Mouse (Mus musculus): ENCODE measurements around the gene Ctf1. TPM values are rescaled to one million over a fixed set of nuclear protein-coding genes. Genes with fewer than 3 reads are reported as not detected.

The Ctf1 gene
- polyA plus RNA-seq (2012; rRNA removed), result 17.1 and 23.7 TPM in 2 replicates

DNA sequence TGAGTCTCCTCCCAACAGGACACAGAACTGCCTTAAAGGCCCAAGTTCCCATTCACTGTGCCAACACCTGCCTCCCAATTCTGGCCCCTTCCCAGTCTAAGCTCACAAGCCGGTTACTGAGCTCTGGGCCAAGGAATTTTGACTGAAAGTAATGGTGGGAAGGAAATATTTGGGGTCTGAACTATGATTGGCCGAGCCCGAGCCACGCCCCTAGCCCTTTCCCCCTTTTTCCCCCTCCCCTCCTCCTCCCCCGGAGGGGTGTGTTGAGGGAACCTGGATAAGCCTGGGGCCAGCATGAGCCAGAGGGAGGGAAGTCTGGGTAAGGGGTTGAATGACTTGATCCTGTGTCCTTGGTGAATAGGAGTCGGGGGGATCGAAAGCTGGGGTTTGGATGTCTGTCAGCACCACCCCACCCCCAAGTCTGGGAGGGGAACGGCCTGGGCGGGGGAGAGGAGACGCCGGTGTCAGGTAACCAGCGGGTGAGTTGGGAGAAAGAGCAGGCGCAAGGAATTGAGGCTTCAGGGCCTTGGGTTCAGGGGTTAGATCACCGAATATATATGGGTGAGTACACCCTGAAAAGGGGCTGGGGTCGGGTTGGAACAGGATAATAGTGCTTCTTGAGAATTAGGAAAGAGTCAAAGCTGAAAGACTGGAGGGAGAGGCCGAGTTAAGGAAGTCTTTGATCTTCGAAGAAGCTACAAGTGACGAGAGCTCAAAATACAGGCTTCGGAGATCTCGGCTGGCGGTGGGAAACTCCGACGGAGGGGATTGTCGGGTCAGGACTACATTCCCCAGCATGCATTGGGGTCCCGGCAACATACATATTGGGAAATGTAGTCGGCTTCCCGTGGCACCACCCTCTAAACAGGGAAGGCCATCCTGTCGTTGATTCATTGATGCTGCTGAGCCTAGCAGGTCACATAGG lies at the start of gene Ctf1:
Gene Ctf1, plus strand, starts transcription at position 276 of the 925 bp plus-strand sequence.

DNA sequence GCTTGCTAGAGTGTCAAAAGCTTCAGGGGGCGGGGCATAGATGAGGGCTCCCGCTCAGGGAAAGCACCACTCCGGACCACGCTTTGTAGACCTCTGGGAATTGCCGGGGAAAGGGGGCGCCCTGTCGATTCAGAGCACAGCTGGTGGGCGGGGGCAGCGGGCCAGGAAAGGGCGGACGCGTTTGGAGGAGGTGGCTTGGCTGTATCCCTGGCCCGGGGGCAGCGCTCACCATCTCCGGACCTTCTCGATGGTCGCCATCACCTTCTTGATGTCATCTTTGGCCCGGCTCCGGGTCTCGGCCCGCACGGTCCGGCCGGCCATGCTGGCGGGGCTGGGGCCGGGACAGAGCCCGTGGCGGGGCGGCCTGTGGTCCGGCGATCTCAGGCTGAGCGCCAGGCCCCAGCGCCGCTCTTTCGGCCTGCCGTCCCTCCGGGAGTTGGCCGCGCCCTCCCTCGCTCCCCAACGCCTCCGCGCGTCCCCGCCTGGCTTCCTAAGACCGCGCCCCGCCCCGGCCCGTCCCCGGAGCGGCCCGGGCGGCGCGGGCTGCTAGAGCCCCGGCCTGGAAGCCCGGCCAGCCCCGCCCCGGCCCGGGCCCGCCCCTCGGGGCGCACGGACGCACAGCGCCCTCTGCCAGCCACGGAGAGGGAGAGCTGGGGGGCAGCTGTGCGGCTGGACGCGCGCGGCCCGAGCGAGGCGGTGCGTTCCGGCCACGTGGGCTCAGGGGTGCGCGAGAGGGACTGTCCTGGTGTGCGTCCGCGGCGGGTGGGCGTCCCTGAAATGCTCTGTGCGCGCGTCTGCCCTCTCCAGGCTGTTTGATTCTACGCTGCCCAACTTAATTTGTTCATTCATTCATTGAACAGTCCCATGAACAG lies 4.1 kb upstream of the Ctf1 start, which contains the start of gene Bcl7c:
Gene Bcl7c, minus strand, starts transcription at position 727 of the 872 bp plus-strand sequence.

DNA sequence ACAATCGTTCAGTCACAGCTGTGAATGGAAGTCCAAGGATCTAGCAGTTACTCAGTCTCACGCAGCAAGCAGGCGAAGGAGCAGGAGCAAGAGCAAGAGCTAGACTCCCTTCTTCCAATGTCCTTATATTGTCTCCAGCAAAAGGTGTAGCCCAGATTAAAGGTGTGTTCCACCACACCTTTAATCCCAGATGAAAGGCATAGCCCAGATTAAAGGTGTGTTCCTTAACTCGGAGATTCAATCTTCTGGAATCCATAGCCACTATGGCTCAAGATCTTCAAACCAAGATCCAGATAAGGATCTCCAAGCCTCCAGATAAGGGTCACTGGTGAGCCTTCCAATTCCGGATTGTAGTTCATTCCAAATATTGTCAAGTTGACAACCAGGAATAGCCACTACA lies 19.5 kb downstream of the Ctf1 start, which contains the start of gene Ctf2:
Gene Ctf2, minus strand, starts transcription at position 101 of the 400 bp plus-strand sequence.

DNA sequence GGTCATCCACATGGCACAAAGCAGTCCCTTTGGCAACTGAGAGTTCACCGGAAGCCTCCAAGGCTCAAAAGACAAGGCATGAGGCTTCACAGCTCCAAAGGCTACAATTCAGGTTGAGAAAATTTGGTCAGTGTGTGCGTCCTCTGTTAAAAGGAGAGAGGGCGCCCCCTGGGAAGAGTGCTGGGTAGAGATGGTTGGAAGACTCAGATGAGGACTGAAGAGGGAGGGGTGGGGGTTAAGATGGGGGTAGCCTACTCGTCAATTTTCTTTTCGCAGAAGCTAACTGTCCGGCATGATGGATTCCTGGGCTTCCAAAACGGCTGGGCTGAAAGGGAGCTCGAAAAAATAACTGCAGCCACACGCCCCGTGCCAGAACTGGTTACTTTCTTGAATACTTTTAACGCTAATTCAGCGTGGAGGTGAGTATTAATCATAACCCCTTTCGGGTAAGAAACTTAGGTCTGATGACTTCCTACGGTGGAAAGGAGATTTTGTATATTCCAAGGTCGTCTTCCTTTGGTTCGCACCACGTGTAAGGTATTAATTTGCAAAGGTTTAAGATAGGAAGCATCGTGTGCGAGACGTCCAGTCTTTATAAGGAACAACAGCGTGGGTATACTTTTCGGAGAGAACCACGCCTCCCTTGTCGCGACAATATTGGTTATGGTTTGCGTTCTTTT lies 32.0 kb downstream of the Ctf1 start, which contains the start of gene Fbxl19:
Gene Fbxl19, plus strand, starts transcription at position 178 of the 680 bp plus-strand sequence.

Other genes starting within 250 kb of the Ctf1 start
- 24.0 and 34.3 TPM in 2 replicates for gene Fbrs, start 233.5 kb upstream of the Ctf1 start, polyA plus RNA-seq (2012; rRNA removed)
- 19.2 TPM in 2 replicates for gene Srcap, start 200.8 kb upstream of the Ctf1 start, polyA plus RNA-seq (2012; rRNA removed)
- gene Gm42715, start 193.2 kb upstream of the Ctf1 start, polyA plus RNA-seq (2012; rRNA removed), result 9.9 and 12.4 TPM in 2 replicates
- 0.83 and 2.6 TPM in 2 replicates for gene Tmem265, start 151.3 kb upstream of the Ctf1 start, polyA plus RNA-seq (2012; rRNA removed)
- gene Phkg2, start 139.4 kb upstream of the Ctf1 start, polyA plus RNA-seq (2012; rRNA removed), result 55.0 and 55.1 TPM in 2 replicates
- 3.1 and 3.2 TPM in 2 replicates for gene Ccdc189, start 124.1 kb upstream of the Ctf1 start, polyA plus RNA-seq (2012; rRNA removed)
- gene Rnf40, start 124.0 kb upstream of the Ctf1 start, polyA plus RNA-seq (2012; rRNA removed), result 24.1 and 24.4 TPM in 2 replicates
- gene Zfp629, start 96.9 kb upstream of the Ctf1 start, polyA plus RNA-seq (2012; rRNA removed), result 8.3 and 8.5 TPM in 2 replicates
- 30.5 and 30.6 TPM in 2 replicates for gene Bcl7c, start 3.8 kb upstream of the Ctf1 start, polyA plus RNA-seq (2012; rRNA removed)
- not detected in 2 replicates for gene Ctf2, start 19.4 kb downstream of the Ctf1 start, polyA plus RNA-seq (2012; rRNA removed)
- gene Fbxl19, start 31.8 kb downstream of the Ctf1 start, polyA plus RNA-seq (2012; rRNA removed), result 47.9 and 56.8 TPM in 2 replicates
- gene Orai3, start 57.1 kb downstream of the Ctf1 start, polyA plus RNA-seq (2012; rRNA removed), result 35.4 and 46.9 TPM in 2 replicates
- 8.2 and 9.2 TPM in 2 replicates for gene Setd1a, start 63.9 kb downstream of the Ctf1 start, polyA plus RNA-seq (2012; rRNA removed)
- gene Gm49388, start 72.9 kb downstream of the Ctf1 start, polyA plus RNA-seq (2012; rRNA removed), result 0.86 TPM in 1 of 2 replicates, not detected in the other
- 64.8 and 84.2 TPM in 2 replicates for gene Hsd3b7, start 87.9 kb downstream of the Ctf1 start, polyA plus RNA-seq (2012; rRNA removed)
- 61.1 and 76.4 TPM in 2 replicates for gene Stx4a, start 111.6 kb downstream of the Ctf1 start, polyA plus RNA-seq (2012; rRNA removed)
- 3.9 and 4.8 TPM in 2 replicates for gene Stx1b, start 111.8 kb downstream of the Ctf1 start, polyA plus RNA-seq (2012; rRNA removed)
- 20.2 and 20.8 TPM in 2 replicates for gene Zfp646, start 163.5 kb downstream of the Ctf1 start, polyA plus RNA-seq (2012; rRNA removed)
- 6.5 and 7.7 TPM in 2 replicates for gene Zfp668, start 164.1 kb downstream of the Ctf1 start, polyA plus RNA-seq (2012; rRNA removed)
- gene Prss53, start 178.2 kb downstream of the Ctf1 start, polyA plus RNA-seq (2012; rRNA removed), result 5.0 and 5.2 TPM in 2 replicates
- gene Gm21974, start 182.7 kb downstream of the Ctf1 start, polyA plus RNA-seq (2012; rRNA removed), result not detected in 2 replicates
- gene Vkorc1, start 182.9 kb downstream of the Ctf1 start, polyA plus RNA-seq (2012; rRNA removed), result 136 and 159 TPM in 2 replicates
- 74.3 and 95.0 TPM in 2 replicates for gene Bckdk, start 191.3 kb downstream of the Ctf1 start, polyA plus RNA-seq (2012; rRNA removed)
- gene Kat8, start 199.8 kb downstream of the Ctf1 start, polyA plus RNA-seq (2012; rRNA removed), result 9.7 and 12.9 TPM in 2 replicates
- gene Prss8, start 217.4 kb downstream of the Ctf1 start, polyA plus RNA-seq (2012; rRNA removed), result 119 and 136 TPM in 2 replicates
- 7.5 and 10.7 TPM in 2 replicates for gene Prss36, start 234.0 kb downstream of the Ctf1 start, polyA plus RNA-seq (2012; rRNA removed)

Data from colon, adult 2 months (tissue).